Mouse (Mus musculus) MEL (cell line): ENCODE measurements around the gene Prpf8. TPM values are rescaled to one million over a fixed set of nuclear protein-coding genes. Genes with fewer than 3 reads are reported as not detected.
A peak's percentile ranks its signal among the peaks of the same experiment; 100 is the strongest.

Experiments used
- DNase-seq: peaks from one replicate; pipeline ENCODE4 v3.0.0; 2011; ENCODE audit warnings: low read depth, low spot score
- H3K27ac ChIP-seq: 2 replicates; pipeline ENCODE4 v1.5.1; 2012; ENCODE audit warnings: low read depth, mild to moderate bottlenecking, control low read depth, low read length, moderate library complexity; ENCODE audit not compliant: control insufficient read depth
- H3K27me3 ChIP-seq, 2 experiments: fragments of 150-350 bp in 1 of 2; sonication (generic) in 1 of 2; 2 replicates each; pipeline ENCODE4 v1.6.1; 2012; ENCODE audit warnings: low read length in 2 of 2, mild to moderate bottlenecking in 2 of 2, improper control_type of control experiment in 1 of 2, moderate library complexity in 1 of 2; ENCODE audit not compliant: insufficient read depth in 2 of 2, control insufficient read depth in 1 of 2
- H3K36me3 ChIP-seq, 2 experiments: 2 replicates each; pipeline ENCODE4 v1.6.1; 2012 to 2014; ENCODE audit warnings: low read length in 2 of 2, improper control_type of control experiment in 1 of 2, inconsistent platforms in 1 of 2, mild to moderate bottlenecking in 1 of 2; ENCODE audit not compliant: insufficient read depth in 2 of 2, control insufficient read depth in 1 of 2
- H3K4me1 ChIP-seq, 2 experiments: fragments of 150-350 bp in 1 of 2; sonication (generic) in 1 of 2; 2 replicates each; pipeline ENCODE4 v1.6.1; 2012; ENCODE audit warnings: low read length in 2 of 2, improper control_type of control experiment in 1 of 2, mild to moderate bottlenecking in 1 of 2; ENCODE audit not compliant: insufficient read depth in 2 of 2, control insufficient read depth in 1 of 2
- H3K4me3 ChIP-seq, 2 experiments: fragments of 150-350 bp in 1 of 2; sonication (generic) in 1 of 2; 2 replicates each; pipeline ENCODE4 v1.5.1; 2012; ENCODE audit warnings: low read depth in 2 of 2, low read length in 2 of 2, mild to moderate bottlenecking in 2 of 2, moderate library complexity in 2 of 2, control low read depth in 1 of 2, improper control_type of control experiment in 1 of 2; ENCODE audit not compliant: control insufficient read depth in 1 of 2, insufficient read depth in 1 of 2
- H3K79me2 ChIP-seq: 2 replicates; pipeline ENCODE4 v1.6.1; 2012; ENCODE audit warnings: mild to moderate bottlenecking, low read length, moderate library complexity; ENCODE audit not compliant: control insufficient read depth, poor library complexity, insufficient read depth
- H3K9ac ChIP-seq: 2 replicates; pipeline ENCODE4 v1.6.1; 2012; ENCODE audit warnings: low read depth, mild to moderate bottlenecking, control low read depth, low read length, moderate library complexity; ENCODE audit not compliant: control insufficient read depth, poor library complexity, severe bottlenecking
- H3K9me3 ChIP-seq: fragments of 150-350 bp; sonication (generic); replicated peaks from 2 replicates; pipeline ENCODE4 v1.6.1; 2012; ENCODE audit warnings: mild to moderate bottlenecking, low read length, improper control_type of control experiment, moderate library complexity; ENCODE audit not compliant: insufficient read depth
- BHLHE40 ChIP-seq: IDR thresholded peaks from 2 replicates; pipeline ENCODE4 v1.6.1; 2012; ENCODE audit warnings: low read depth, mild to moderate bottlenecking, inconsistent platforms, low read length, improper control_type of control experiment, borderline replicate concordance
- CHD1 ChIP-seq: IDR thresholded peaks from 2 replicates; pipeline ENCODE4 v1.6.1; 2012; ENCODE audit warnings: low read depth, mild to moderate bottlenecking, inconsistent platforms, low read length, improper control_type of control experiment
- CHD2 ChIP-seq: IDR thresholded peaks from 2 replicates; pipeline ENCODE4 v1.6.1; 2011; ENCODE audit warnings: low read length, improper control_type of control experiment
- CTCF ChIP-seq, 3 experiments: IDR thresholded peaks in 2 of 3; conservative IDR thresholded peaks in 1 of 3; 2 replicates each; pipeline ENCODE4 v1.5.1; 2011 to 2012; ENCODE audit warnings: low read length in 3 of 3, low read depth in 2 of 3, mild to moderate bottlenecking in 2 of 3, improper control_type of control experiment in 1 of 3, inconsistent platforms in 1 of 3, mixed read lengths in 1 of 3, moderate library complexity in 1 of 3; ENCODE audit not compliant: control insufficient read depth in 1 of 3, insufficient read depth in 1 of 3, poor library complexity in 1 of 3, severe bottlenecking in 1 of 3
- EP300 ChIP-seq, 2 experiments: IDR thresholded peaks; 2 replicates each; pipeline ENCODE4 v1.6.1; 2011; ENCODE audit warnings: improper control_type of control experiment in 2 of 2, low read length in 2 of 2, low read depth in 1 of 2, mild to moderate bottlenecking in 1 of 2
- ETS1 ChIP-seq: IDR thresholded peaks from 2 replicates; pipeline ENCODE4 v1.6.1; 2012; ENCODE audit warnings: low read depth, mild to moderate bottlenecking, inconsistent platforms, low read length, improper control_type of control experiment, moderate library complexity
- GABPA ChIP-seq: IDR thresholded peaks from 2 replicates; pipeline ENCODE4 v1.6.1; 2012; ENCODE audit warnings: low read depth, mild to moderate bottlenecking, inconsistent platforms, low read length, improper control_type of control experiment, moderate library complexity
- HCFC1 ChIP-seq: IDR thresholded peaks from 2 replicates; pipeline ENCODE4 v1.6.1; 2012; ENCODE audit warnings: low read depth, mild to moderate bottlenecking, inconsistent platforms, low read length, improper control_type of control experiment, moderate library complexity
- MAX ChIP-seq: IDR thresholded peaks from 2 replicates; pipeline ENCODE4 v1.6.1; 2011; ENCODE audit warnings: low read length, improper control_type of control experiment
- MYC ChIP-seq: IDR thresholded peaks from 2 replicates; pipeline ENCODE4 v1.6.1; 2011; ENCODE audit warnings: low read depth, mild to moderate bottlenecking, low read length, improper control_type of control experiment, moderate library complexity
- NELFE ChIP-seq: IDR thresholded peaks from 2 replicates; pipeline ENCODE4 v1.6.1; 2011; ENCODE audit warnings: low read depth, low read length, improper control_type of control experiment
- POLR2A ChIP-seq, 2 experiments: IDR thresholded peaks; 2 replicates each; pipeline ENCODE4 v1.6.1; 2011 to 2012; ENCODE audit warnings: low read length in 2 of 2, mild to moderate bottlenecking in 2 of 2, control low read depth in 1 of 2, improper control_type of control experiment in 1 of 2, low read depth in 1 of 2, moderate library complexity in 1 of 2; ENCODE audit not compliant: control insufficient read depth in 1 of 2, insufficient read depth in 1 of 2, poor library complexity in 1 of 2
- POLR2AphosphoS2 ChIP-seq: IDR thresholded peaks from 2 replicates; pipeline ENCODE4 v1.6.1; 2011; ENCODE audit warnings: low read length, improper control_type of control experiment
- POLR2AphosphoS5 ChIP-seq: IDR thresholded peaks from 2 replicates; pipeline ENCODE4 v1.6.1; 2012; ENCODE audit warnings: low read depth, borderline replicate concordance, mild to moderate bottlenecking, inconsistent platforms, low read length, moderate library complexity, mixed read lengths
- RCOR1 ChIP-seq: IDR thresholded peaks from 2 replicates; pipeline ENCODE4 v1.6.1; 2012; ENCODE audit warnings: low read depth, mild to moderate bottlenecking, inconsistent platforms, low read length, improper control_type of control experiment
- TAL1 ChIP-seq: IDR thresholded peaks from 2 replicates; pipeline ENCODE4 v1.6.1; 2012; ENCODE audit warnings: mild to moderate bottlenecking, inconsistent platforms, low read length, moderate library complexity, mixed read lengths
- TCF12 ChIP-seq: IDR thresholded peaks from 2 replicates; pipeline ENCODE4 v1.6.1; 2014; ENCODE audit warnings: low read depth, mild to moderate bottlenecking, inconsistent platforms, low read length, improper control_type of control experiment, moderate library complexity
- UBTF ChIP-seq: IDR thresholded peaks from 2 replicates; pipeline ENCODE4 v1.6.1; 2012; ENCODE audit warnings: low read depth, mild to moderate bottlenecking, inconsistent platforms, low read length, improper control_type of control experiment, moderate library complexity, borderline replicate concordance; ENCODE audit not compliant: insufficient read depth
- ZC3H11A ChIP-seq: IDR thresholded peaks from 2 replicates; pipeline ENCODE4 v1.6.1; 2012; ENCODE audit warnings: low read depth, mild to moderate bottlenecking, inconsistent platforms, low read length, improper control_type of control experiment
- ZKSCAN1 ChIP-seq: IDR thresholded peaks from 2 replicates; pipeline ENCODE4 v1.6.1; 2012; ENCODE audit warnings: low read depth, mild to moderate bottlenecking, inconsistent platforms, low read length, improper control_type of control experiment, moderate library complexity
- ZMIZ1 ChIP-seq: IDR thresholded peaks from 2 replicates; pipeline ENCODE4 v1.6.1; 2012; ENCODE audit warnings: low read depth, mild to moderate bottlenecking, inconsistent platforms, low read length, improper control_type of control experiment, moderate library complexity
- polyA plus RNA-seq, 2 experiments: library from polyadenylated mRNA; stranded (reverse) in 1 of 2; unstranded in 1 of 2; fragments of >175 nt in 1 of 2; fragments of >200 nt in 1 of 2; gene quantifications; 2 replicates each; pipeline versions ENCODE4 v1.2.1 to v1.2.4; 2012; ENCODE audit warnings: low replicate concordance in 2 of 2, low read depth in 1 of 2; ENCODE audit not compliant: insufficient read length in 2 of 2, insufficient read depth in 1 of 2, missing spikeins in 1 of 2
- total RNA-seq: library from RNA; depleted of rRNA; stranded (reverse); fragments of 300-350 nt; gene quantifications from 2 replicates; pipeline ENCODE4 v1.2.3, GENCODE M21; 2012

Prpf8 gene
- total and polyA plus RNA-seq, 3 experiments: 214 to 644 (median 276) TPM

DNA sequence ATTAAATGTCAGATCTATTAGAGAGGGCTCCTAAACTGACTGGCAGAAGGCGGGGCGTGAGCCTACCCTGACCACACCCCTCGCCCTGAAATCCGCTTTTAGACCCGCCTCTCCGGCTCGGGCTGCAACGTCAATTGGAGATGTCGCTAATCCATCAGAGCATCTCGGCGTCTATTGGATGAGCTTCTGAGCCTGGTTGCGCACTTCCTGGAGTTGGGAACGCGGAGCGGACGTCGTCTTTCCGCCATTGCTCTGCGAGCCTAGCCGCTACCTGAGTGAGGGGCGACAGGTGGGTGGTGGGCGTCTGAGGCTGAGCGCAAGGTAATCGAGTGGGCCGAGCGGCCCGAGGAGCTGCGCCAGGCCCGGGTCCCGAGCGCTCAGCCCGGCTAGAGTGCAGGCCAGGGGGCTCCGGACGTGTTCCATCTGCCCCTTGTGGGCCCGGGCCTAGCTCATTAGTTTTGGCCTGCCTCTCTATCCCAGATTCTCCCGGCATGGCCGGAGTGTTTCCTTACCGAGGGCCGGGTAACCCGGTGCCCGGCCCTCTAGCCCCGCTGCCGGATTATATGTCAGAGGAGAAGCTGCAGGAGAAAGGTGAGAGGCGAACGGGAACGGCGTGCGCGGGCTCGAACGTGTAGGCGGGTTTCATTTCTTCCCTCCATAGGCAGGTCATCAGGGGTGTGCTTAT lies at the start of gene Prpf8 (continued):
- no peak for TF ChIP-seq POLR2AphosphoS5
- TF ChIP-seq TAL1: no peak
- TF ChIP-seq ZMIZ1: peak; percentile 73; the same call in 1 of the 2 replicates
- no peak for TF ChIP-seq CTCF (IDR thresholded peaks at IDR 0.05 in 2 of 3, conservative IDR thresholded peaks at IDR 0.05 in 1 of 3; ENCODE audit: control insufficient read depth in 1 of 3, insufficient read depth in 1 of 3, low read depth in 2 of 3, low read length in 3 of 3, poor library complexity in 1 of 3, severe bottlenecking in 1 of 3)

DNA sequence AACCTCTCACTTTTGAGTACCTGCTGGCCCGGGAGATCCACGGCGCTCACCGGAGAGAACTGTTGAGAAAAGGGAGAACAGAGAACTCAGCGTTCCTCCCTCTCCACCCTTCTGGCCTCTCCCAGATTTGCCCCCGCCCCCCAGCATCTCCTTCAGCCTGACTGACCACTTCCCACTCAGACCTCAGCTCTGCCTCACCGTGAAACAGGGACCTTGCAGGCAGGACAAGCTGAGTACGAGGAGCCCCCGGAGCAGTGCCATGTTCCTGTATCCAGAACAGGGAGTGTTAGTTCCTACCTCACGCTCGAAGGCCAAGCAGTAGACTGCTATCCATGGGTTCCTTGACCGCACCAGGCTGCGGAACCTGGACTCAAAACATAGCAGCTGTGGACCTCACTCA lies 48.4 kb upstream of the Prpf8 start:
- Histone ChIP-seq H3K27ac (no peak overlapping the region), H3K36me3 (no peaks in the 10 kb centered on the region), H3K79me2 (no peaks in the 10 kb centered on the region), H3K27me3 (no peaks in the 10 kb centered on the region), H3K9me3 (no peaks in the 10 kb centered on the region), H3K4me1 (no peaks in the 10 kb centered on the region), H3K9ac (no peak overlapping the region), H3K4me3 (no peak overlapping the region)
- no peak for TF ChIP-seq GABPA
- TF ChIP-seq CHD2: no peak
- no peak for TF ChIP-seq POLR2A (IDR thresholded peaks at IDR 0.05; ENCODE audit: control insufficient read depth in 1 of 2, insufficient read depth in 1 of 2, low read depth in 1 of 2, low read length in 2 of 2, poor library complexity in 1 of 2)
- TF ChIP-seq TCF12: no peak
- TF ChIP-seq MYC: no peak
- TF ChIP-seq ZC3H11A: no peak
- TF ChIP-seq CHD1: no peak
- TF ChIP-seq MAX: no peak
- no peak for TF ChIP-seq POLR2AphosphoS5
- no peak for TF ChIP-seq BHLHE40
- no peak for TF ChIP-seq POLR2AphosphoS2
- no peak for TF ChIP-seq NELFE
- DNase-seq: no peak

DNA sequence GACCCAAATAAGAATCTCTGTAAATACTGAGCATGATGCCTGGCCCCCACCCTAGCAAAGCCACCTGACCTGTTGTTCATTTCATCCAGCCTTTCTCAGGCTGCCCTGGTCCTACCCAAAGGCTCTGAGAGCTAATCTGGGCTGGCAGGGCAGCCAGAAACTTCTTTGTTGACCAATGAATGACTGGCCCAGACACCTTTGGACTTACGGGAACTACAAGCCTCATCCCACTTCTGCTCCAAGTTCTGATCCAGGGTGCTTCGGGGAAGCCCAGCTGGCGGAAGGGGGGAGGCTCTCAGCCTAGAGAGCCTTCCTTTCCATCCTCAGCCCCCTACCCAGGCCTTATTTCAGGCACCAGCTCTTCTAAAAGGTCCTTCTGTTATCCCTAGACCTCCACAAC lies 47.8 kb upstream of the Prpf8 start:
- Histone ChIP-seq H3K9ac (no peak overlapping the region), H3K27me3 (no peaks in the 10 kb centered on the region), H3K27ac (no peak overlapping the region), H3K79me2 (no peaks in the 10 kb centered on the region), H3K4me3 (no peak overlapping the region), H3K4me1 (no peaks in the 10 kb centered on the region), H3K36me3 (no peaks in the 10 kb centered on the region), H3K9me3 (no peaks in the 10 kb centered on the region)
- no peak for DNase-seq
- TF ChIP-seq UBTF: no peak
- TF ChIP-seq EP300 (IDR thresholded peaks at IDR 0.05; ENCODE audit: low read depth in 1 of 2, low read length in 2 of 2): no peak
- no peak for TF ChIP-seq BHLHE40
- TF ChIP-seq RCOR1: no peak
- no peak for TF ChIP-seq ETS1
- TF ChIP-seq MYC: no peak
- TF ChIP-seq CHD2: no peak
- no peak for TF ChIP-seq CHD1
- no peak for TF ChIP-seq POLR2AphosphoS2
- no peak for TF ChIP-seq HCFC1
- no peak for TF ChIP-seq ZKSCAN1
